Mouse (Mus musculus): ENCODE results near the gene Ildr1. TPM values are rescaled to one million over a fixed set of nuclear protein-coding genes. Genes with fewer than 3 reads are reported as not detected.

Gene Ildr1
- polyA plus RNA-seq (2012; rRNA removed; ENCODE audit: low replicate concordance): 0.09 and 9.7 TPM in 2 replicates

DNA sequence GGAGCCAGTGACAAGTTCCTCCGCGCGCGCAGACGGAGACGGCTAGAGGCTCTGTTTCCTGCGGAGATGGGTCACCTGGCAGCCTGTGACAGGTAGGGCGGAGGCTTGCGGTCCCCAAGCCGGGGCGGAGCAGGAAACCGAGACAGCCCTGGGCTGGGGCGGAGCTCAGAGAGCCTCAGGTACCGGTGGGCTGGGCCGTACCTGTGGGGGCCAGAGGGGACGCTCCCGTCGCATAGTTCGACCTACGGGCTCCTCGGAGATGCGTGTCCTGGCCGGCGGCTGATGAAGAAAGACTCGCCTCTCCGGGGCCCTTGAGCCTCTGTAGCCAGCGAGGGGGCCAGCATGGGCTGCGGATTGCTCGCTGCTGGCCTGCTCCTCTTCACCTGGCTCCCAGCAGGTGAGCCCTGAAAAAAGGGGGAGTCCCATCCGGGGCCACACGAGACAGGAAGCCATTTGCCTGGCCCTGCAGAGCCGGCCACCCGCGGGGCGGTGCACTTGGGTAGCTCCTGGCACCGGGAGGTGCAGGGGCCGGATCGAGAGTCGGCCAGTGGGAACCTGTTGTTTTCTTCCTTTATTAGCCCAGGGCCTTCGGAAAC lies at the start of gene Ildr1:
TSS of gene Ildr1 (plus strand) at position 161 of the 596 bp plus-strand sequence.

DNA sequence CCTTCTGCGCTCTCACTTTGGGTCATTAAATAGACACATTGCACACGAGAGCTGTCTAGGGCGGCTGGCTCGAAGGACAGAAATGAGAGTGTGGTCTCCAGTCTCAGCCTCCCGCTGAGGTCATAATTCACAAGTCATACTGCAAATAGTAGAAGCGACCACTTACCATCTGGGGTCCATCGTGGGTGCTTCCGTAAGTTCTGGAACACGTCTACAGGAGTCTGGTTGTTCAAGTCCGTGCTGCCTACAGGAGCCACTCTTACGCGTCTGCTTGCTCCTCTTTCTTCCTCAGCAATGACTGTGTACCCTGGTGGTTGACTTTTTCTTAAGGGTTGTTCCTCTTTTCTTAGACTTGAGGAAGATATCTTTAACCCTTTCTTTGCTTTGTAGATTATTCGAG lies 28.0 kb upstream of the Ildr1 start, which contains the start of gene Cd86:
TSS of gene Cd86 (minus strand) at position 300 of the 400 bp plus-strand sequence.

Other genes starting within 250 kb of the Ildr1 start
- not detected in 2 replicates for gene Stfa3, start 238.6 kb upstream of the Ildr1 start, polyA plus RNA-seq (2012; rRNA removed; ENCODE audit: low replicate concordance)
- gene Casr, start 131.8 kb upstream of the Ildr1 start, polyA plus RNA-seq (2012; rRNA removed; ENCODE audit: low replicate concordance): 0.12 TPM in 1 of 2 replicates, not detected in the other
- gene Cd86, start 27.9 kb upstream of the Ildr1 start, polyA plus RNA-seq (2012; rRNA removed; ENCODE audit: low replicate concordance): 3.3 TPM in 2 replicates
- 3.3 and 15.4 TPM in 2 replicates for gene Slc15a2, start 91.0 kb downstream of the Ildr1 start, polyA plus RNA-seq (2012; rRNA removed; ENCODE audit: low replicate concordance)
- 2.2 and 4.3 TPM in 2 replicates for gene Iqcb1, start 134.4 kb downstream of the Ildr1 start, polyA plus RNA-seq (2012; rRNA removed; ENCODE audit: low replicate concordance)
- 0.28 and 0.76 TPM in 2 replicates for gene Eaf2, start 181.0 kb downstream of the Ildr1 start, polyA plus RNA-seq (2012; rRNA removed; ENCODE audit: low replicate concordance)
- 84.5 and 85.0 TPM in 2 replicates for gene Golgb1, start 181.2 kb downstream of the Ildr1 start, polyA plus RNA-seq (2012; rRNA removed; ENCODE audit: low replicate concordance)
- 16.9 and 21.2 TPM in 2 replicates for gene Hcls1, start 241.0 kb downstream of the Ildr1 start, polyA plus RNA-seq (2012; rRNA removed; ENCODE audit: low replicate concordance)